Mouse (Mus musculus) embryonic facial prominence, embryonic 11.5 days (tissue): Measurements from ENCODE around the gene Plcl1. TPM values are rescaled to one million over a fixed set of nuclear protein-coding genes. Genes with fewer than 3 reads are reported as not detected.

Source experiments
- ATAC-seq: fragments of 200-750 bp; cut with Nextera tagmentation; replicated peaks from 2 replicates; pipeline ENCODE4 v1.8.0; 2017; ENCODE audit warnings: low read depth; ENCODE audit not compliant: insufficient number of reproducible peaks, low FRiP score, low TSS enrichment
- DNase-seq: peaks from one replicate; pipeline ENCODE4 v3.0.0-alpha.2; 2015; ENCODE audit warnings: low spot score
- H3K27ac ChIP-seq: fragments of 300-500 bp; sonication (generic); replicated peaks from 2 replicates; pipeline ENCODE4 v1.5.1; 2014; ENCODE audit warnings: mild to moderate bottlenecking, low read depth, low read length, control low read depth
- H3K27me3 ChIP-seq: fragments of 300-500 bp; sonication (generic); 2 replicates; pipeline ENCODE4 v1.6.1; 2014; ENCODE audit warnings: mild to moderate bottlenecking, low read length, moderate library complexity, mixed read lengths; ENCODE audit not compliant: control insufficient read depth, insufficient read depth
- H3K36me3 ChIP-seq: fragments of 300-500 bp; sonication (generic); replicated peaks from 2 replicates; pipeline ENCODE4 v1.6.1; 2014; ENCODE audit warnings: low read depth, mild to moderate bottlenecking, low read length, moderate library complexity, mixed read lengths; ENCODE audit not compliant: control insufficient read depth, insufficient read depth
- H3K4me1 ChIP-seq: fragments of 300-500 bp; sonication (generic); 2 replicates; pipeline ENCODE4 v1.6.1; 2014; ENCODE audit warnings: low read length, mixed read lengths; ENCODE audit not compliant: control insufficient read depth, insufficient read depth
- H3K4me2 ChIP-seq: fragments of 300-500 bp; sonication (generic); 2 replicates; pipeline ENCODE4 v1.6.1; 2014; ENCODE audit warnings: low read depth, mild to moderate bottlenecking, control low read depth, low read length, moderate library complexity
- H3K4me3 ChIP-seq: fragments of 300-500 bp; sonication (generic); 2 replicates; pipeline ENCODE4 v1.5.1; 2014; ENCODE audit warnings: low read depth, low read length, control low read depth
- H3K9ac ChIP-seq: fragments of 300-500 bp; sonication (generic); replicated peaks from 2 replicates; pipeline ENCODE4 v1.6.1; 2014; ENCODE audit warnings: mild to moderate bottlenecking, control low read depth, low read length
- H3K9me3 ChIP-seq: fragments of 300-500 bp; sonication (generic); replicated peaks from 2 replicates; pipeline ENCODE4 v1.6.1; 2016; ENCODE audit warnings: mild to moderate bottlenecking, low read length, inconsistent platforms, mixed read lengths; ENCODE audit not compliant: control insufficient read depth
- WGBS: fragments of 180-500 bp; shearing (Covaris S2); extraction: QIAGEN DNeasy Blood & Tissue Kit; methylation state at CpG from one replicate; pipeline ENCODE4 v1.1.7; 2014; 5-methylcytosine and 5-hydroxymethylcytosine counted together
- polyA plus RNA-seq: library from polyadenylated mRNA; unstranded; fragments of >200 nt; fragmentation: Nextera tagmentation; extraction: Ambion mirVana; gene quantifications from 2 replicates; pipeline ENCODE4 v1.2.1, GENCODE M21; 2014

Gene Plcl1
- polyA plus RNA-seq, 1 experiment from 2014 or later = 1.2 TPM

- DNase-seq (no peak), ATAC-seq (no peak)
- Histone ChIP-seq H3K27me3 (no peaks in the 10 kb centered on the region), H3K4me3 (no peak overlapping the region), H3K4me2 (no peak overlapping the region), H3K27ac (no peak overlapping the region), H3K9me3 (no peaks in the 10 kb centered on the region), H3K4me1 (no peaks in the 10 kb centered on the region), H3K36me3 (no peaks in the 10 kb centered on the region), H3K9ac (no peak overlapping the region)
- WGBS = 46% methylated on average over 1 of the region's 1 CpGs
These were observed 225.8 kb downstream of the Plcl1 start for GRCm38 (mm10) chr1:55631496-55631895.

DNA sequence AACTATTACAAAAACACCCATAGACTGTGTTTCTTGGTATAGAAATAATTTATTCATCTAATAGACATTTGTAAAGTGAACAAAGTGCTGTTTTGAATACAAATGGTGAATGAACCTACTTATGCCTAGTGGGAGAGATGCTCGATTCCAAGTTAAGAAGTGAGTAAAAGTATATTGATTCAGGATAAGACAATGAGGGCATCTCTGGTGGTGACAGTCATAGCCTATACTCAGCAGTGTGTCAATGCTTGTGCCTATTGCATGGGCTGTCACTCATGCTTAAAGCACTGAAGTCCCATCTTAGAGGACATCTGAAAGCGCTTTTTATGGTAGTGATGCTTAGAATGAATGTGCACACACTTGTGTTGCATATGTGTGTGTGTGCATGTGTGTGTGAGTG lies 226.3 kb downstream of the Plcl1 start:
- ATAC-seq = no peak
- Histone ChIP-seq H3K36me3 (no peaks in the 10 kb centered on the region), H3K27me3 (no peaks in the 10 kb centered on the region), H3K4me2 (no peak overlapping the region), H3K4me1 (no peaks in the 10 kb centered on the region), H3K9ac (no peak overlapping the region), H3K9me3 (no peaks in the 10 kb centered on the region), H3K27ac (no peak overlapping the region), H3K4me3 (no peak overlapping the region)
- DNase-seq = no peak
- 82% methylated on average over 2 of the region's 2 CpGs for WGBS

- 87% methylated on average over 4 of the region's 4 CpGs for WGBS
- ATAC-seq (no peak), DNase-seq (no peak)
- Histone ChIP-seq H3K4me3 (no peak overlapping the region), H3K27ac (no peak overlapping the region), H3K4me1 (no peaks in the 10 kb centered on the region), H3K27me3 (no peaks in the 10 kb centered on the region), H3K4me2 (no peak overlapping the region), H3K9me3 (no peaks in the 10 kb centered on the region), H3K9ac (no peak overlapping the region), H3K36me3 (no peaks in the 10 kb centered on the region)
These were observed 227.6 kb downstream of the Plcl1 start for GRCm38 (mm10) chr1:55633326-55633725.

DNA sequence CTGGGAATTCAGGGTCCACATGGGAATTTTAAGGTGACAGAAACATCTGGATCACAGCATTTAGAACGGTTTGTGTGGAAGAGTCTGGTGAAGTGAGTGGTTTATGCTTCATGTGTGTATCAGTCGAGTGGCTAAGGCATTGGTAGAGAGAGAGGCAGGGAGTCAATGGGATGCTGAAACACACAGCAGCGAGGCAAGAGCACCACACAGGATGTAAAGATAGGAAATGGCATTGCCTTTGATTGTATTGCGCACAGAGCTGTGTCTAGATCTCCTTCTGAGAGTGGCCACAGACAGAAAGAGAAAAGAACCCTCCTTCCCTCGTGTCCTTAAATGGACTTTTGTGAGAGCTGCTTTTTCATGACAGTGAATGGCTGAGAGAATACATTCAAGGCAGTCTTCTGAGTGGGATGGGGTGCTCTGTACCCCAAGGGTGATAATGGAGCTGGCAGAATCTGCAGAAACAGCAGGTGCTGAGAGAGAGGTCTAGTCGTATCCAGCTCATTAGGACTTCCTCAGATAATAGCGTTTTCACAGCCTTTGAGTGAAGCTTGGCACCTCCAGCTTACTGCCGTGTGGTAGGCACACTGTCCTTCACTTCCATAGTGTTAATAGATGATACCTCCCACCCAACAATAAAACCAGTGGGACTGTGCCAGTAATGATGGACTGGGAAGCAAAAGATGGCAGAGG lies 253.9 kb downstream of the Plcl1 start:
- H3K36me3 ChIP-seq = no peaks in the 10 kb centered on the region
- no peak overlapping the region for H3K9ac ChIP-seq
- ATAC-seq (no peak), DNase-seq (no peak)
- H3K4me1 ChIP-seq = no peaks in the 10 kb centered on the region
- WGBS = 72% methylated on average over 8 of the region's 8 CpGs
- no peak overlapping the region for H3K4me2 ChIP-seq
- no peaks in the 10 kb centered on the region for H3K9me3 ChIP-seq
- H3K4me3 ChIP-seq = no peak overlapping the region
- H3K27me3 ChIP-seq = no peaks in the 10 kb centered on the region
- no peak overlapping the region for H3K27ac ChIP-seq

- Histone ChIP-seq H3K4me2 (no peak overlapping the region), H3K9ac (no peak overlapping the region), H3K4me3 (no peak overlapping the region), H3K9me3 (no peaks in the 10 kb centered on the region), H3K4me1 (no peaks in the 10 kb centered on the region), H3K27me3 (no peaks in the 10 kb centered on the region), H3K27ac (no peak overlapping the region), H3K36me3 (no peaks in the 10 kb centered on the region)
- DNase-seq (no peak), ATAC-seq (no peak)
- WGBS = 77% methylated on average over 2 of the region's 2 CpGs
These were observed 255.7 kb downstream of the Plcl1 start for GRCm38 (mm10) chr1:55661381-55661780.

- H3K4me1 ChIP-seq = no peaks in the 10 kb centered on the region
- DNase-seq (no peak), ATAC-seq (no peak)
- no peak overlapping the region for H3K4me2 ChIP-seq
- 58% methylated on average over 10 of the region's 10 CpGs for WGBS
- H3K9me3 ChIP-seq = no peaks in the 10 kb centered on the region
- no peaks in the 10 kb centered on the region for H3K36me3 ChIP-seq
- H3K4me3 ChIP-seq = no peak overlapping the region
- H3K27me3 ChIP-seq = no peaks in the 10 kb centered on the region
- no peak overlapping the region for H3K9ac ChIP-seq
- H3K27ac ChIP-seq = no peak overlapping the region
These were observed 259.6 kb downstream of the Plcl1 start for GRCm38 (mm10) chr1:55665137-55665827.

GRCm38 (mm10) chr1:55665828-55666673 lies 260.3 kb downstream of the Plcl1 start:
- ATAC-seq = no peak

GRCm38 (mm10) chr1:55666798-55667197 lies 261.1 kb downstream of the Plcl1 start:
- no peak overlapping the region for H3K4me3 ChIP-seq
- no peak overlapping the region for H3K9ac ChIP-seq
- WGBS = 69% methylated on average over 5 of the region's 5 CpGs
- H3K4me2 ChIP-seq = no peak overlapping the region
- no peak overlapping the region for H3K27ac ChIP-seq
- DNase-seq (no peak), ATAC-seq (no peak)
- H3K9me3 ChIP-seq = no peaks in the 10 kb centered on the region
- H3K27me3 ChIP-seq = no peaks in the 10 kb centered on the region
- no peaks in the 10 kb centered on the region for H3K36me3 ChIP-seq
- H3K4me1 ChIP-seq = no peaks in the 10 kb centered on the region

More at GRCm38 (mm10) chr1:55665828-55666673, 260.3 kb downstream of the Plcl1 start:
- H3K27me3 ChIP-seq = no peaks in the 10 kb centered on the region
- no peak overlapping the region for H3K27ac ChIP-seq
- H3K36me3 ChIP-seq = no peaks in the 10 kb centered on the region
- H3K9me3 ChIP-seq = no peaks in the 10 kb centered on the region
- no peak overlapping the region for H3K4me2 ChIP-seq
- DNase-seq = no peak
- no peak overlapping the region for H3K4me3 ChIP-seq
- no peak overlapping the region for H3K9ac ChIP-seq
- 44% methylated on average over 11 of the region's 11 CpGs for WGBS
- H3K4me1 ChIP-seq = no peaks in the 10 kb centered on the region
